Mouse (Mus musculus): ENCODE results near the gene Gm28553. TPM values are rescaled to one million over a fixed set of nuclear protein-coding genes. Genes with fewer than 3 reads are reported as not detected.

Gene Gm28553
- polyA plus RNA-seq (2017; shearing (Covaris generic)) = not detected

GRCm38 (mm10) chrY:48856197-48856596 is at the start of gene Gm28553:
TSS of gene Gm28553 (plus strand) at chrY:48856497.

